Mouse (Mus musculus): Measurements from ENCODE around the gene Krtap4-7. TPM values are rescaled to one million over a fixed set of nuclear protein-coding genes. Genes with fewer than 3 reads are reported as not detected.

The Krtap4-7 gene
- total RNA-seq (2023): not detected

DNA sequence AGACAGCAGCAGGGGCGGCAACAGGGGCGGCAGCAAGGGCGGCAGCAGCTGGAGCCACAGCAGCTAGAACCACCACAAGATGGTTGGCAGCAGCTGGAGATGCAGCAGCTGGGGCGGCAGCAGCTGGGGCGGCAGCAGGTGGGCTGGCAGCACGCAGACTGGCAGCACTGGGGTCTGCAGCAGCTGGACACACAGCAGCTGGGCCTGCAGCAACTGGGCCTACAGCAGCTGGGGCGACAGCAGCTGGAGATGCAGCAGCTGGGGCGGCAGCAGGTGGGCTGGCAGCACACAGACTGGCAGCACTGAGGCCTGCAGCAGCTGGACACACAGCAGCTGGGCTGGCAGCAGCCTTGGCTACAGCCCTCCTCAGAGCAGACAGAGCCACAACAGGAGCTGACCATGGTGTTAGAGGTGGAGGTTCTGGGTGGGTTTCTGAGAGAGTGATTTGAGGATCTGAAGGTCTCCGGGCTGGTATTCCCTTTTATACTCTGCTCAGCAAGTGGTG is at the start of gene Krtap4-7:
Krtap4-7 (minus strand) TSS at position 455 of the 505 bp plus-strand sequence.

DNA sequence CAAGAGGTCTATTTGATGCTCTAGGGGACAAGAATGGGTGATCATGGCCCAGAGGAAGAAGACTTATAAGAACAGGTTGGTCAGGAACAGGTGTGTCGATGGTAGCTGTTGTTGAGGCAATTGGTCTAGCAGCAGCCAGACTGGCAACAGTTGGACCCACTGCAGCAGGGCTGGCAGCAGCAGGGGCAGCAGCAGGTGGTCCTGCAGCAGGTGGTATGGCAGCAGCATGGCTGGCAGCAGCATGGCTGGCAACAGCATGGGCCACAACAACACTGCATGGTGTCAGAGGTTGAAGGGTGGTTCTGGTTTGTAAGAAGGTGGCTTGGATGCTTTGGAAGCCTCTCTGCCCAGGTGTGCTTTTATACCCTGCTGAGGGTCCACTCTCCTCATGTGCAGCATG is 46.6 kb upstream of the Krtap4-7 start, which contains the start of gene Gm14190:
Gm14190 (minus strand) TSS at position 278 of the 400 bp plus-strand sequence.

DNA sequence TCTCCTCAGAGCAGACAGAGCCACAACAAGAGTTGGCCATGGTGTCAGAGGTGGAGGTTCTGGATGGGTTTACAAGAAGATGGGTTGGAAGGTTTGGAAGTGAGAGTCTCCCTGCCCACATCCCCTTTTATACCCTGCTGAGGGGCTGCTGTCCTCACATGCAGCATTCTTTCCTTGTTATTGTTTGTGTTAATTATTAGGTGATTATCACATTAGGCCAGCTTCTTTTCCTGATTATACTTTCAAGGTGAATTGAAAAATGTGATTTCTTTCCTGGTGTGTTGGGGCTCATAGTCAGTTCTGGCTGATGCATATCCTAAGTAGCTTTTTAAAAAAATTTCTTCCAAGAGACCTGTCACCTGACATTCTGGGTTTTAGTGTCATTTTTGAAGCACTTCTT is 22.0 kb upstream of the Krtap4-7 start, which contains the start of gene Krtap4-6:
Krtap4-6 (minus strand) TSS at position 101 of the 400 bp plus-strand sequence.

DNA sequence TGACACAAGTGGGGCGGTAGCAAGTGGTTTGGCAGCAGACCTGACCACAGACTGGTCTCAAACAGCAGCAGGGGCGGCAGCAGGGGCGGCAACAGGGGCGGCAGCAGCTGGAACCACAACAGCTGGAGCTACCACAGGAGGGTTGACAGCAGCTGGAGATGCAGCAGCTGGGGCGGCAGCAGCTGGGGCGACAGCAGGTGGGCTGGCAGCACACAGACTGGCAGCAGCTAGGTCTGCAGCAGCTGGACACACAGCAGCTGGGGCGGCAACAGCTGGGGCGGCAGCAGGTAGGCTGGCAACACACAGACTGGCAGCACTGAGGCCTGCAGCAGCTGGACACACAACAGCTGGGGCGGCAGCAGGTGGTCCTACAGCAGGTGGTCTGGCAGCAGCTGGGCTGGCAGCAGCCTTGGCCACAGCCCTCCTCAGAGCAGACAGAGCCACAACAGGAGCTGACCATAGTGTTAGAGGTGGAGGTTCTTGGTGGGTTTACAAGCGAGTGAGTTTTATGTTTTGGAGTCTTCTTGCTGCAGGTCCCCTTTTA is 14.7 kb upstream of the Krtap4-7 start, which contains the start of gene Gm11563:
Gm11563 (minus strand) TSS at position 494 of the 544 bp plus-strand sequence.

DNA sequence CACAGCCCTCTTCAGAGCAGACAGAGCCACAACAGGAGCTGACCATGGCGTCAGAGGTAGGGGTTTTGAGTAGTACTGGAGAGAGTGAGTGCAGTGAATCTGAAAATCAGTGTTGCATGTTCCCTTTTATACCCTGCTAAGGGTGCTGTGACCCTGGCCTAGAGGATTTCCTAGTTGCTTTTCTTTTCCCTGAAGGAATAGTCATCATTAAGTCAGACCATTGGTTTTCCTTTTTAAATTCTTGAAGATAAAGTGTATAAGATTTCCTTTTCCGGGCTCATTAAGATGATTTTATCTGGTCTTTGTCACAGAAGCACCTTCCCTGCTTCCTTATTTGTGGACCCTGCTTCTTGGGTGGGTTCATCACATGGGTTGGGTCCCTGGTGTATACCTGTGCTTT is 6.2 kb upstream of the Krtap4-7 start, which contains the start of gene Gm11555:
Gm11555 (minus strand) TSS at position 101 of the 400 bp plus-strand sequence.

GRCm38 (mm10) chr11:99634653-99635134 is 9.2 kb downstream of the Krtap4-7 start, which contains the start of gene Krtap4-2:
Gene Krtap4-2 (minus strand): TSS chr11:99635084.

GRCm38 (mm10) chr11:99628138-99628537 is 15.8 kb downstream of the Krtap4-7 start, which contains the start of gene Krtap4-1:
Gene Krtap4-1 (minus strand): TSS chr11:99628238.

GRCm38 (mm10) chr11:99620335-99620734 is 23.6 kb downstream of the Krtap4-7 start, which contains the start of gene Gm11562:
Gene Gm11562 (minus strand): TSS chr11:99620435.

DNA sequence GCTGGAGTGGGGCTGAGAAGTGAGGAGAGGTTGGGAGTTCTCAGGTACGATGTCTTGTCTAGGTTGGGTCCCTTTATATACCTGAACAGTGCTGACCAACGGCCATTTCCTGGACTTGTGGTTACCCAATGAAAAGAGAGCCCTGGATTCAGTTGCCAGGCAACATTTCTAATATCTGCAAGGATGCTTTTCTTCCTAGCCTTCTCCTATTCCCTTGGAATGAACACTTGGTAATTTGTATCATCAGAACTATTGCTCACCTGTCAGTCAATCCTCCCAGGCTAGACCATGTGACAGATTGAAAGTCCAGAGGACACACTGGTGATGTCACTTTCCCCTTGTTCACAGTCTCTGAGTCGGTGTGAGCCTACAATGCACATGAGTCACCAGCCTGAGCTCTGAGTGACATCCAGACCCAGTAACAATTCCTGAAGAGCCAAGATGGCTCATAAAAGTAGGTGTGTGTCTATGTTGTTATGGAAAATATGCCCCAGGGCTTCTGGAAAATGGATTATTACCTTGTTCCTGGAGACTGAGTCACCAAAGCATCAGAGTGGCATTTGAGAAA is 29.0 kb downstream of the Krtap4-7 start, which contains the start of gene Krtap2-4:
Krtap2-4 (minus strand) TSS at position 51 of the 568 bp plus-strand sequence.

DNA sequence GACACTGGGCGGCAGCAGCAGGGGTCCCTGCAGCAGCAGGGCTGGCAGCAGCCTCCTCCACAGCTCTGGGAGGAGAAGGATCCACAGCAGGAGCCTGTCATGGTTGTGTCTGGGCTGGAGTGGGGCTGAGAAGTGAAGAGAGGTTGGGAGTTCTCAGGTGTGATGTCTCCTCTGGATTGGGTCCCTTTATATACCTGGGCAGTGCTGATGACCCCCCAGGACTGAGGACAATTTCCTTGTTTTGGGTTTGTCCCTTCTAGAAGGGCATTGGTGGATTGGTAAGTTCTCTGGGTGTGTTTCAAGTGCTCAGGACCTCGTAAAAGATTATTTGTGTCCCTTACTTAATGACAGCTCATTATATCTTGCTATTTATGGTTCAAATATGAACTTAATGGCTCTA is 33.8 kb downstream of the Krtap4-7 start, which contains the start of gene Gm11937:
Gm11937 (minus strand) TSS at position 101 of the 400 bp plus-strand sequence.

DNA sequence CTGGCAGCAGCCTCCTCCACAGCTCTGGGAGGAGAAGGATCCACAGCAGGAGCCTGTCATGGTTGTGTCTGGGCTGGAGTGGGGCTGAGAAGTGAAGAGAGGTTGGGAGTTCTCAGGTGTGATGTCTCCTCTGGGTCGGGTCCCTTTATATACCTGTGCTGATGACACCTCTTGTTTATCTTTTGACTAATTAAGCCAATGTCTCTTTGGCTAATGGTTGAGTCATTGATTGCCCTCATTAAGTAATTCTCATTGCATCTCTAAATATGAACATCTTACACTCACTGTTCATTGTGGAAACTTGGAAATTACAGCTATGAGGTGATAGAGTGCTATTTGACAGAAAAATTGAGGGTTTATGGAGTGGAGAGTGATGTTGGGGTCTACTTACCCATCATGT is 40.7 kb downstream of the Krtap4-7 start, which contains the start of gene Gm11938:
Gm11938 (minus strand) TSS at position 101 of the 400 bp plus-strand sequence.

GRCm38 (mm10) chr11:99597742-99598141 is 46.1 kb downstream of the Krtap4-7 start, which contains the start of gene Krtap9-3:
Gene Krtap9-3 (minus strand): TSS chr11:99598105.

Other genes with a start within 250 kb of the Krtap4-7 start
- gene Krt12, start 221.8 kb downstream of the Krtap4-7 start, total RNA-seq (2023): not detected
- not detected for gene Krt20, start 205.9 kb downstream of the Krtap4-7 start, total RNA-seq (2023)
- not detected for gene Krt23, start 151.0 kb downstream of the Krtap4-7 start, total RNA-seq (2023)
- gene Krt39, start 122.8 kb downstream of the Krtap4-7 start, total RNA-seq (2023): not detected
- not detected for gene Krt40, start 100.9 kb downstream of the Krtap4-7 start, total RNA-seq (2023)
- not detected for gene Krtap3-3, start 93.2 kb downstream of the Krtap4-7 start, total RNA-seq (2023)
- not detected for gene Krtap3-2, start 87.2 kb downstream of the Krtap4-7 start, total RNA-seq (2023)
- gene Gm11939, start 84.6 kb downstream of the Krtap4-7 start, total RNA-seq (2023): not detected
- not detected for gene Krtap3-1, start 77.5 kb downstream of the Krtap4-7 start, total RNA-seq (2023)
- gene Krtap1-5, start 63.1 kb downstream of the Krtap4-7 start, total RNA-seq (2023): not detected
- not detected for gene Krtap1-4, start 60.4 kb downstream of the Krtap4-7 start, total RNA-seq (2023)
- gene Krtap1-3, start 52.8 kb downstream of the Krtap4-7 start, total RNA-seq (2023): not detected
- not detected for gene Krtap9-3, start 46.0 kb downstream of the Krtap4-7 start, total RNA-seq (2023)
- gene Gm11938, start 40.8 kb downstream of the Krtap4-7 start, total RNA-seq (2023): not detected
- gene Gm11937, start 33.9 kb downstream of the Krtap4-7 start, total RNA-seq (2023): not detected
- gene Krtap2-4, start 29.2 kb downstream of the Krtap4-7 start, total RNA-seq (2023): not detected
- not detected for gene Gm11562, start 23.7 kb downstream of the Krtap4-7 start, total RNA-seq (2023)
- not detected for gene Krtap4-1, start 15.9 kb downstream of the Krtap4-7 start, total RNA-seq (2023)
- not detected for gene Krtap4-2, start 9.0 kb downstream of the Krtap4-7 start, total RNA-seq (2023)
- gene Gm11555, start 6.1 kb upstream of the Krtap4-7 start, total RNA-seq (2023): not detected
- not detected for gene Gm11563, start 14.9 kb upstream of the Krtap4-7 start, total RNA-seq (2023)
- gene Krtap4-6, start 21.9 kb upstream of the Krtap4-7 start, total RNA-seq (2023): not detected
- gene Gm14190, start 46.7 kb upstream of the Krtap4-7 start, total RNA-seq (2023): not detected
- not detected for gene Gm14180, start 90.2 kb upstream of the Krtap4-7 start, total RNA-seq (2023)
- not detected for gene Gm11595, start 128.8 kb upstream of the Krtap4-7 start, total RNA-seq (2023)
- not detected for gene Krtap4-8, start 136.6 kb upstream of the Krtap4-7 start, total RNA-seq (2023)
- not detected for gene Krtap4-9, start 141.1 kb upstream of the Krtap4-7 start, total RNA-seq (2023)
- gene Gm11596, start 149.4 kb upstream of the Krtap4-7 start, total RNA-seq (2023): not detected
- gene Gm11569, start 154.8 kb upstream of the Krtap4-7 start, total RNA-seq (2023): not detected
- not detected for gene Gm11554, start 160.4 kb upstream of the Krtap4-7 start, total RNA-seq (2023)
- gene Krtap4-13, start 165.8 kb upstream of the Krtap4-7 start, total RNA-seq (2023): not detected
- not detected for gene Gm11564, start 171.6 kb upstream of the Krtap4-7 start, total RNA-seq (2023)
- gene 2300003K06Rik, start 194.0 kb upstream of the Krtap4-7 start, total RNA-seq (2023): not detected
- not detected for gene Krtap4-16, start 207.5 kb upstream of the Krtap4-7 start, total RNA-seq (2023)
- gene Gm11568, start 213.8 kb upstream of the Krtap4-7 start, total RNA-seq (2023): not detected
- gene Gm11559, start 220.4 kb upstream of the Krtap4-7 start, total RNA-seq (2023): not detected
- not detected for gene Krtap9-1, start 229.3 kb upstream of the Krtap4-7 start, total RNA-seq (2023)
- not detected for gene Gm11567, start 235.1 kb upstream of the Krtap4-7 start, total RNA-seq (2023)